Mouse (Mus musculus): Measurements from ENCODE around the gene Alyref.

Alyref gene

GRCm38 (mm10) chr11:120598283-120598989 lies at the start of gene Alyref, which contains the start of gene Anapc11:
Gene Alyref, minus strand, starts transcription at chr11:120598365.
Gene Anapc11, plus strand, starts transcription at chr11:120598421.
- DNase-seq (ENCODE audit: low spot score in 2 of 2): peak; percentile 88 to 93

GRCm38 (mm10) chr11:120647047-120647830 lies 49.1 kb upstream of the Alyref start:
- DNase-seq (ENCODE audit: low spot score in 2 of 2): no peak

GRCm38 (mm10) chr11:120643601-120643987 lies 45.4 kb upstream of the Alyref start, which contains the start of gene Pycr1:
Gene Pycr1, minus strand, starts transcription at chr11:120643769.
- DNase-seq (ENCODE audit: low spot score in 2 of 2): peak; percentile 89 to 90

- DNase-seq (ENCODE audit: low spot score in 2 of 2): no peak
Observed at GRCm38 (mm10) chr11:120642939-120643600, 44.9 kb upstream of the Alyref start.

- DNase-seq (ENCODE audit: low spot score in 2 of 2): no peak
Observed at GRCm38 (mm10) chr11:120641869-120642268, 43.7 kb upstream of the Alyref start.

GRCm38 (mm10) chr11:120641255-120641654 lies 43.1 kb upstream of the Alyref start:
- DNase-seq (ENCODE audit: low spot score in 2 of 2): no peak

- no peak for DNase-seq (ENCODE audit: low spot score in 2 of 2)
Observed at GRCm38 (mm10) chr11:120634810-120635209, 36.6 kb upstream of the Alyref start.

GRCm38 (mm10) chr11:120633520-120634343 lies 35.6 kb upstream of the Alyref start, which contains the start of gene Mafg:
Gene Mafg, minus strand, starts transcription at chr11:120633600.
- peak; percentile 79 to 85 for DNase-seq (ENCODE audit: low spot score in 2 of 2)

GRCm38 (mm10) chr11:120632559-120633519 lies 34.7 kb upstream of the Alyref start:
- peak; percentile 60 to 70 for DNase-seq (ENCODE audit: low spot score in 2 of 2)

- no peak for DNase-seq (ENCODE audit: low spot score in 2 of 2)
Observed at GRCm38 (mm10) chr11:120631726-120632448, 33.7 kb upstream of the Alyref start.

GRCm38 (mm10) chr11:120630881-120631725 lies 32.9 kb upstream of the Alyref start:
- DNase-seq (ENCODE audit: low spot score in 2 of 2): no peak

GRCm38 (mm10) chr11:120630401-120630871 lies 32.3 kb upstream of the Alyref start:
- DNase-seq (ENCODE audit: low spot score in 2 of 2): peak in 1 of 2 experiments; percentile 46

GRCm38 (mm10) chr11:120629911-120630310 lies 31.7 kb upstream of the Alyref start:
- peak; percentile 70 to 73 for DNase-seq (ENCODE audit: low spot score in 2 of 2)

- peak; percentile 60 to 68 for DNase-seq (ENCODE audit: low spot score in 2 of 2)
Observed at GRCm38 (mm10) chr11:120629341-120629730, 31.2 kb upstream of the Alyref start.

GRCm38 (mm10) chr11:120628601-120629340 lies 30.6 kb upstream of the Alyref start:
- no peak for DNase-seq (ENCODE audit: low spot score in 2 of 2)

- DNase-seq (ENCODE audit: low spot score in 2 of 2): peak in 1 of 2 experiments; percentile 50
Observed at GRCm38 (mm10) chr11:120627468-120628300, 29.5 kb upstream of the Alyref start.

Measured in spleen, postnatal 14 days (tissue).